9 mouse cellular contexts compared by ENCODE assay signal in genomic region chr4:29301348-29301747, GRCm38 (mm10).
DNase-seq lines count a peak whose midpoint lies in the region; ATAC-seq and TF ChIP-seq lines count a peak whose summit lies in the region.
"Had no signal": no experiment of that assay in that cellular context is flagged by ENCODE, and none has a peak within 500 bp of the region (broad histone marks: within the 10 kb centered on the region; RNA-seq: fewer than 3 reads in every experiment).

No protein-coding gene starts in this region.

- H3K9ac ChIP-seq in lung, embryonic 14.5 days, result no peak overlapping the region
- no peak overlapping the region for H3K9ac ChIP-seq in ES-E14 (ENCODE audit: insufficient read depth, low read depth, low read length, poor library complexity, severe bottlenecking)
- no peak overlapping the region for H3K9ac ChIP-seq in forebrain, embryonic 14.5 days (ENCODE audit: low read length)

- no peak overlapping the region for H3K4me2 ChIP-seq in lung, embryonic 14.5 days
- no peak overlapping the region for H3K4me2 ChIP-seq in forebrain, embryonic 14.5 days (ENCODE audit: low read length)

- intact Hi-C loops in gastrocnemius, postnatal 36 days (cut with DNase I), result no loop called here

- H3K4me1 ChIP-seq in lung, embryonic 14.5 days (ENCODE audit: insufficient read depth), result no peaks in the 10 kb centered on the region
- H3K4me1 ChIP-seq in lung, adult 2 months (ENCODE audit: control insufficient read depth, insufficient read depth, low read length), result no peaks in the 10 kb centered on the region
- H3K4me1 ChIP-seq in ES-E14 (ENCODE audit: control insufficient read depth in 2 of 2, insufficient read depth in 2 of 2, low read length in 2 of 2, poor library complexity in 1 of 2), result no peaks in the 10 kb centered on the region
- H3K4me1 ChIP-seq in forebrain, embryonic 14.5 days (ENCODE audit: control insufficient read depth, insufficient read depth, low read length), result no peaks in the 10 kb centered on the region

- H3K27me3 ChIP-seq in lung, embryonic 14.5 days (ENCODE audit: insufficient read depth, low read length), result no peaks in the 10 kb centered on the region
- H3K27me3 ChIP-seq in forebrain, embryonic 14.5 days (replicated peaks; ENCODE audit: control insufficient read depth, insufficient read depth, low read length), result no peaks in the 10 kb centered on the region

- no peaks in the 10 kb centered on the region for H3K36me3 ChIP-seq in lung, embryonic 14.5 days (ENCODE audit: insufficient read depth)
- H3K36me3 ChIP-seq in ES-E14 (ENCODE audit: control insufficient read depth, insufficient read depth, low read length, poor library complexity, severe bottlenecking), result no peaks in the 10 kb centered on the region
- H3K36me3 ChIP-seq in forebrain, embryonic 14.5 days (ENCODE audit: control insufficient read depth, insufficient read depth, low read length), result no peaks in the 10 kb centered on the region
- H3K36me3 ChIP-seq: G1E had no signal

- no peak for TF ChIP-seq POLR2A in lung, adult 2 months (IDR thresholded peaks at IDR 0.05; ENCODE audit: borderline replicate concordance, extremely low read depth, low read depth, low read length)

- H3K9me3 ChIP-seq in lung, embryonic 14.5 days (ENCODE audit: low read depth, low read length), result no peaks in the 10 kb centered on the region
- no peaks in the 10 kb centered on the region for H3K9me3 ChIP-seq in ES-E14 (ENCODE audit: control insufficient read depth, insufficient read depth, low read depth, low read length)
- no peaks in the 10 kb centered on the region for H3K9me3 ChIP-seq in forebrain, embryonic 14.5 days (replicated peaks; ENCODE audit: control insufficient read depth, low read length)

- in situ Hi-C loops in ES-E14 (cut with MboI; ENCODE audit: low sequenced_read_pairs in 2 of 2, unreplicated experiment in 2 of 2), result no loop called here

- 33% methylated on average over 1 of the region's 1 CpGs for WGBS in lung, embryonic 14.5 days
- 37% methylated on average over 1 of the region's 1 CpGs for WGBS in lung, adult 2 months
- 41% methylated on average over 1 of the region's 1 CpGs for WGBS in forebrain, embryonic 14.5 days

- no peak overlapping the region for H3K27ac ChIP-seq in lung, embryonic 14.5 days (ENCODE audit: low read depth)
- H3K27ac ChIP-seq in ES-E14 (ENCODE audit: insufficient read depth, low read depth, low read length, poor library complexity, severe bottlenecking), result no peak overlapping the region
- no peak overlapping the region for H3K27ac ChIP-seq in forebrain, embryonic 14.5 days (ENCODE audit: low read depth, low read length)

- no peak for ATAC-seq in lung, embryonic 14.5 days (ENCODE audit: insufficient read depth)
- ATAC-seq in forebrain, embryonic 14.5 days, result 0 out of 2 replicates have a peak, but pooled peaks have one; percentile 55

- no peak overlapping the region for H3K4me3 ChIP-seq in lung, embryonic 14.5 days (ENCODE audit: low read depth, low read length)
- no peak overlapping the region for H3K4me3 ChIP-seq in lung, adult 2 months (replicated peaks; ENCODE audit: extremely low read depth, low read depth, low read length)
- no peak overlapping the region for H3K4me3 ChIP-seq in ES-E14 (ENCODE audit: insufficient read depth in 1 of 2, low read depth in 1 of 2, low read length in 2 of 2, poor library complexity in 1 of 2, severe bottlenecking in 1 of 2)
- H3K4me3 ChIP-seq in forebrain, embryonic 14.5 days (ENCODE audit: low read depth, low read length), result no peak overlapping the region

- peak; percentile 22 for DNase-seq in gastrocnemius, postnatal 10 days
- DNase-seq in gastrocnemius, postnatal 36 days, result no peak
- peak; percentile 45 for DNase-seq in lung, embryonic 14.5 days
- DNase-seq in lung, adult 2 months, result no peak
- peak; percentile 19 for DNase-seq in ES-E14 (ENCODE audit: low read depth, low spot score)
- peak; percentile 30 for DNase-seq in forebrain, embryonic 14.5 days (ENCODE audit: low spot score)
- no peak for DNase-seq in c-Kit-positive CD71-positive TER-119-positive erythroid progenitor cells, embryonic 14.5 days (ENCODE audit: low spot score)
- no peak for DNase-seq in cerebellum, adult 11 months

- peak; percentile 76 for TF ChIP-seq CTCF in lung, embryonic 14.5 days (IDR thresholded peaks at IDR 0.05; ENCODE audit: low read depth)
- TF ChIP-seq CTCF in lung, adult 2 months (IDR thresholded peaks at IDR 0.05; ENCODE audit: insufficient read depth, low read length), result no peak

TF ChIP-seq in ES-E14, 5 proteins besides CTCF, POLR2A, EP300 and RAD21:
- TF ChIP-seq MAFK (IDR thresholded peaks at IDR 0.05; ENCODE audit: insufficient read depth, low read depth, low read length) (no peak), CHD2 (IDR thresholded peaks at IDR 0.05; ENCODE audit: low read depth, low read length) (no peak), ZC3H11A (IDR thresholded peaks at IDR 0.05; ENCODE audit: borderline replicate concordance, low read depth, low read length) (no peak), HCFC1 (IDR thresholded peaks at IDR 0.05; ENCODE audit: borderline replicate concordance, insufficient read depth, low read length) (no peak), ZNF384 (IDR thresholded peaks at IDR 0.05; ENCODE audit: low read depth, low read length) (no peak)
TF ChIP-seq in ES-E14: peak in this region for 0.

Comparison
In these comparisons a context has a peak if more than half of its experiments do, and no peak if none do; other contexts are left out.
1. DNase-seq: peak in gastrocnemius, postnatal 10 days (single experiment), lung, embryonic 14.5 days (single experiment), ES-E14 (single experiment) and forebrain, embryonic 14.5 days (single experiment); none in gastrocnemius, postnatal 36 days (0 of 2), lung, adult 2 months (single experiment), c-Kit-positive CD71-positive TER-119-positive erythroid progenitor cells, embryonic 14.5 days (single experiment) and cerebellum, adult 11 months (single experiment).